ENCODE assay signal across 20 mouse cellular contexts in genomic region chr12:52541294-52541693, GRCm38 (mm10).
"Had no signal": no experiment of that assay in that cellular context is flagged by ENCODE, and none has a peak within 500 bp of the region (broad histone marks: within the 10 kb centered on the region; RNA-seq: fewer than 3 reads in every experiment).

No protein-coding gene starts in this region.

- H3K9me3 ChIP-seq: kidney, embryonic 15.5 days; limb, embryonic 12.5 days; limb, embryonic 15.5 days; midbrain, embryonic 12.5 days; midbrain, embryonic 15.5 days; neural tube, embryonic 12.5 days; neural tube, embryonic 15.5 days; stomach, embryonic 15.5 days had no signal

- DNase-seq: kidney, adult 11 months; kidney, adult 8-10 months; kidney, postnatal 14 days; kidney, postnatal 4 days; liver, postnatal 0 days; lung, embryonic 14.5 days; right cerebral cortex, adult 18-20 months; right cerebral cortex, postnatal 14 days; right cerebral cortex, postnatal 4 days; thymus, postnatal 25 days had no signal

- ATAC-seq: liver, postnatal 0 days; lung, postnatal 0 days; midbrain, embryonic 15.5 days had no signal

- H3K4me3 ChIP-seq: kidney, embryonic 15.5 days; limb, embryonic 12.5 days; limb, embryonic 15.5 days; midbrain, embryonic 12.5 days; midbrain, embryonic 15.5 days; neural tube, embryonic 12.5 days; neural tube, embryonic 15.5 days; stomach, embryonic 15.5 days had no signal

- H3K27ac ChIP-seq: kidney, embryonic 15.5 days; limb, embryonic 12.5 days; limb, embryonic 15.5 days; liver, embryonic 14.5 days; midbrain, embryonic 12.5 days; midbrain, embryonic 15.5 days; neural tube, embryonic 12.5 days; neural tube, embryonic 15.5 days; stomach, embryonic 15.5 days had no signal

- H3K27me3 ChIP-seq: kidney, embryonic 15.5 days; limb, embryonic 12.5 days; limb, embryonic 15.5 days; midbrain, embryonic 12.5 days; midbrain, embryonic 15.5 days; neural tube, embryonic 12.5 days; neural tube, embryonic 15.5 days; stomach, embryonic 15.5 days had no signal

- H3K36me3 ChIP-seq: limb, embryonic 15.5 days; midbrain, embryonic 12.5 days; midbrain, embryonic 15.5 days; neural tube, embryonic 12.5 days; neural tube, embryonic 15.5 days; stomach, embryonic 15.5 days had no signal

- H3K4me1 ChIP-seq: kidney, embryonic 15.5 days; limb, embryonic 12.5 days; limb, embryonic 15.5 days; midbrain, embryonic 12.5 days; midbrain, embryonic 15.5 days; neural tube, embryonic 12.5 days; neural tube, embryonic 15.5 days; stomach, embryonic 15.5 days had no signal

- H3K9ac ChIP-seq: kidney, embryonic 15.5 days; limb, embryonic 12.5 days; limb, embryonic 15.5 days; liver, embryonic 14.5 days; liver, postnatal 0 days; lung, embryonic 14.5 days; midbrain, embryonic 12.5 days; midbrain, embryonic 15.5 days; neural tube, embryonic 12.5 days; neural tube, embryonic 15.5 days; stomach, embryonic 15.5 days had no signal
